Mouse (Mus musculus): Measurements from ENCODE around the gene Lsm2. TPM values are rescaled to one million over a fixed set of nuclear protein-coding genes. Genes with fewer than 3 reads are reported as not detected.

Gene Lsm2
- polyA plus RNA-seq (2012; rRNA removed) = 107 and 128 TPM in 2 replicates

GRCm38 (mm10) chr17:34981690-34982180, at the start of gene Lsm2:
Gene Lsm2 (plus strand): TSS chr17:34981862.

DNA sequence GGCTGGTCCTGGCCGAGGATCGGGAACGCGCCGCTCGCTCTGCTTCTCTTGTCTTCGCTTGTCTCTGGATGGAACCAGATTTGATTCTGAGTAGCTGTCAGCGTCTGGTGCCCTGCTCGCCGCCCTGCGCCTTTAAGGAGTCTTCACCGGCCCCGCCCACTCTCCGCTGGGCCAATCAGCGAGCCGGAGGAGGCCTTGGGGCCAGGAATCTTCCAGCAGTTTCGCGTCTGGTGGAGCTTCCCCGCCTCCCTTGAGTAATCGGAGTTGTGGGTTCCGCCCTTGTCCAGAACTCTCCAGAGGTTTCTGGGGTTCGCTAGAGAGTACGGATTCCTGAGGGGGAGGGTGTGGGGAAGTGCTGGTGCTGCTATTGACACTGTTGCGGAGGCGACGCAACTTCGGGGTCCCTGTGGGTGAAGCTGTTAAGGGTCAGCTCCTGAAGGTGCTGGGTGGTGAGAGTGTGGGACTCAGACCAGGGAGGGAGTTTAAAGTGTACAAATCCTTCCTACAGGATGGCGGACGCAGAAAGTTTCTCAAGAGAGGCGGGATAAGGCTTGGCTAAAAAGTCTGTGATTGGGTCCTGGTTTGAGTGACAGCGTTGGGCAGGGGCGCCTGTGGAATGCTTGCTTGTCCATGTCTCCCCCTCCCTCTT, 22.4 kb upstream of the Lsm2 start, which contains the start of gene Hspa1b:
Gene Hspa1b (minus strand): TSS at position 109 of the 649 bp plus-strand sequence.

DNA sequence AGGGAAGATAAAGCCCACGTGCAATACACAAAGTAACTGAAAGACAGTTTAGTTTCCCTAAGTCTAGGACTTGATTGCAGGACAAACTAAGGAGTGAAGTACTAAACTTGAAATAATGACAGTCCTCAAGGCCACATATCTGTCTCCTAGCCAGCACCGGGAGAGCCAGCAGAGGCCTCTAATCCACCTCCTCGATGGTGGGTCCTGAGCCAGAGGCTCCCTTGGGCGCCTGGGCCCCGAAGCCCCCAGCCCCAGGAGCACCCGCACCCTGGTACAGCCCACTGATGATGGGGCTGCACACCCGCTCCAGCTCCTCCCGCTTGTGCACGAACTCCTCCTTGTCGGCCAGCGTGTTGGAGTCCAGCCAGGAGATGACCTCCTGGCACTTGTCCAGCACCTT, 11.8 kb upstream of the Lsm2 start, which contains the start of gene Gm20481:
Gene Gm20481 (plus strand): TSS at position 91 of the 400 bp plus-strand sequence.

GRCm38 (mm10) chr17:34972069-34972749, 9.5 kb upstream of the Lsm2 start, which contains the start of the genes Hspa1a and Hspa1l:
Gene Hspa1a (minus strand): TSS chr17:34972156.
Gene Hspa1l (plus strand): TSS chr17:34972703.

GRCm38 (mm10) chr17:35000717-35001451, 19.2 kb downstream of the Lsm2 start, which contains the start of gene Vars:
Gene Vars (plus strand): TSS chr17:35000987.

DNA sequence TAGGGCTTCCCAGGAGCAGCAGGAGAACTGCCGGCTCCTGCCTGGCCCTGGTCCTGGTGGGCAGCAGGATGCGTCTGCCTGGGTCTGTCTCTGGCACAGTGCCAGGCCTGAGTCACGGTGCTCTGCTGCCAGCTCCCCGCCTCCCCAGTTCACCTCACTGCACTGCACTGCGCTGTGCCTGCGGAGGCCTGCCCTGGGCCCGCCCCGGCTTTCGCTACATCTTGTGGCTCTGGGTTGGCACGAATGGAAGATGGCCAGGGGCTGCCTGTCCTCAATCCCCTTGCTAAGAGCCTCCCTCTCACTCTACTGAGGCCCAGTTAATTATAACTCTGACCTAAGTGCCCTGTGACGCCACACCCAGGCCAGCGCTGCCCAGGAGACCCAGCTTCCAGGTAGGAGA, 34.7 kb downstream of the Lsm2 start, which contains the start of gene Vwa7:
Gene Vwa7 (plus strand): TSS at position 204 of the 400 bp plus-strand sequence.

GRCm38 (mm10) chr17:35027277-35028068, 45.8 kb downstream of the Lsm2 start, which contains the start of gene Sapcd1:
Gene Sapcd1 (minus strand): TSS chr17:35028016.

Other genes starting within 250 kb of the Lsm2 start
- gene C4b, start 238.0 kb upstream of the Lsm2 start, polyA plus RNA-seq (2012; rRNA removed) = 35.2 and 35.5 TPM in 2 replicates
- 1.5 and 2.7 TPM in 2 replicates for gene Cyp21a1, start 177.3 kb upstream of the Lsm2 start, polyA plus RNA-seq (2012; rRNA removed)
- 56.5 and 60.0 TPM in 2 replicates for gene Stk19, start 144.9 kb upstream of the Lsm2 start, polyA plus RNA-seq (2012; rRNA removed)
- 45.2 and 55.1 TPM in 2 replicates for gene Dxo, start 144.8 kb upstream of the Lsm2 start, polyA plus RNA-seq (2012; rRNA removed)
- 114 and 120 TPM in 2 replicates for gene Skiv2l, start 131.7 kb upstream of the Lsm2 start, polyA plus RNA-seq (2012; rRNA removed)
- 24.5 and 28.4 TPM in 2 replicates for gene Nelfe, start 131.5 kb upstream of the Lsm2 start, polyA plus RNA-seq (2012; rRNA removed)
- gene Cfb, start 119.3 kb upstream of the Lsm2 start, polyA plus RNA-seq (2012; rRNA removed) = 16.7 and 26.4 TPM in 2 replicates
- gene Zbtb12, start 102.4 kb upstream of the Lsm2 start, polyA plus RNA-seq (2012; rRNA removed) = 31.4 and 37.2 TPM in 2 replicates
- 0.06 TPM in 1 of 2 replicates, not detected in the other for gene Gm20547, start 99.8 kb upstream of the Lsm2 start, polyA plus RNA-seq (2012; rRNA removed)
- gene C2, start 83.6 kb upstream of the Lsm2 start, polyA plus RNA-seq (2012; rRNA removed) = 44.6 and 48.4 TPM in 2 replicates
- 397 and 463 TPM in 2 replicates for gene Ehmt2, start 83.4 kb upstream of the Lsm2 start, polyA plus RNA-seq (2012; rRNA removed)
- gene Slc44a4, start 67.4 kb upstream of the Lsm2 start, polyA plus RNA-seq (2012; rRNA removed) = 10.4 and 10.5 TPM in 2 replicates
- 41.7 and 43.1 TPM in 2 replicates for gene Neu1, start 50.6 kb upstream of the Lsm2 start, polyA plus RNA-seq (2012; rRNA removed)
- 132 and 153 TPM in 2 replicates for gene Hspa1b, start 22.6 kb upstream of the Lsm2 start, polyA plus RNA-seq (2012; rRNA removed)
- 1.1 TPM in 1 of 2 replicates, not detected in the other for gene Gm20481, start 11.9 kb upstream of the Lsm2 start, polyA plus RNA-seq (2012; rRNA removed)
- 71.2 and 74.4 TPM in 2 replicates for gene Hspa1a, start 9.7 kb upstream of the Lsm2 start, polyA plus RNA-seq (2012; rRNA removed)
- 0.28 and 0.47 TPM in 2 replicates for gene Hspa1l, start 9.2 kb upstream of the Lsm2 start, polyA plus RNA-seq (2012; rRNA removed)
- gene Vars, start 19.1 kb downstream of the Lsm2 start, polyA plus RNA-seq (2012; rRNA removed) = 349 and 387 TPM in 2 replicates
- gene Vwa7, start 34.7 kb downstream of the Lsm2 start, polyA plus RNA-seq (2012; rRNA removed) = 1.6 and 1.7 TPM in 2 replicates
- 2.2 and 3.1 TPM in 2 replicates for gene Sapcd1, start 46.2 kb downstream of the Lsm2 start, polyA plus RNA-seq (2012; rRNA removed)
- 2.8 and 3.2 TPM in 2 replicates for gene Msh5, start 64.9 kb downstream of the Lsm2 start, polyA plus RNA-seq (2012; rRNA removed)
- gene Clic1, start 68.1 kb downstream of the Lsm2 start, polyA plus RNA-seq (2012; rRNA removed) = 134 and 150 TPM in 2 replicates
- gene Ddah2, start 77.2 kb downstream of the Lsm2 start, polyA plus RNA-seq (2012; rRNA removed) = 113 and 116 TPM in 2 replicates
- not detected in 2 replicates for gene Ly6g6c, start 83.5 kb downstream of the Lsm2 start, polyA plus RNA-seq (2012; rRNA removed)
- gene Mpig6b, start 84.3 kb downstream of the Lsm2 start, polyA plus RNA-seq (2012; rRNA removed) = 0.25 and 0.36 TPM in 2 replicates
- gene Ly6g6e, start 95.0 kb downstream of the Lsm2 start, polyA plus RNA-seq (2012; rRNA removed) = 13.7 and 17.0 TPM in 2 replicates
- gene Ly6g6d, start 96.2 kb downstream of the Lsm2 start, polyA plus RNA-seq (2012; rRNA removed) = 7.4 and 8.5 TPM in 2 replicates
- not detected in 2 replicates for gene Ly6g6f, start 103.7 kb downstream of the Lsm2 start, polyA plus RNA-seq (2012; rRNA removed)
- gene Abhd16a, start 107.4 kb downstream of the Lsm2 start, polyA plus RNA-seq (2012; rRNA removed) = 223 and 260 TPM in 2 replicates
- not detected in 2 replicates for gene Ly6g5c, start 126.4 kb downstream of the Lsm2 start, polyA plus RNA-seq (2012; rRNA removed)
- 1.5 and 2.3 TPM in 2 replicates for gene Ly6g5b, start 133.6 kb downstream of the Lsm2 start, polyA plus RNA-seq (2012; rRNA removed)
- gene Gpank1, start 139.6 kb downstream of the Lsm2 start, polyA plus RNA-seq (2012; rRNA removed) = 17.4 and 20.2 TPM in 2 replicates
- gene Csnk2b, start 140.2 kb downstream of the Lsm2 start, polyA plus RNA-seq (2012; rRNA removed) = 246 and 449 TPM in 2 replicates
- 7.9 and 13.4 TPM in 2 replicates for gene D17H6S53E, start 144.5 kb downstream of the Lsm2 start, polyA plus RNA-seq (2012; rRNA removed)
- gene Apom, start 150.2 kb downstream of the Lsm2 start, polyA plus RNA-seq (2012; rRNA removed) = 0.16 and 0.37 TPM in 2 replicates
- 379 and 401 TPM in 2 replicates for gene Bag6, start 153.3 kb downstream of the Lsm2 start, polyA plus RNA-seq (2012; rRNA removed)
- gene Prrc2a, start 183.0 kb downstream of the Lsm2 start, polyA plus RNA-seq (2012; rRNA removed) = 592 and 637 TPM in 2 replicates
- 1.4 and 1.9 TPM in 2 replicates for gene Aif1, start 194.2 kb downstream of the Lsm2 start, polyA plus RNA-seq (2012; rRNA removed)
- gene Lst1, start 206.6 kb downstream of the Lsm2 start, polyA plus RNA-seq (2012; rRNA removed) = 15.6 and 19.9 TPM in 2 replicates
- gene Ltb, start 212.6 kb downstream of the Lsm2 start, polyA plus RNA-seq (2012; rRNA removed) = 4.6 and 6.7 TPM in 2 replicates
- gene Tnf, start 220.1 kb downstream of the Lsm2 start, polyA plus RNA-seq (2012; rRNA removed) = 0.62 and 0.77 TPM in 2 replicates
- gene Lta, start 223.5 kb downstream of the Lsm2 start, polyA plus RNA-seq (2012; rRNA removed) = 0.16 and 0.36 TPM in 2 replicates
- gene Gm16181, start 239.0 kb downstream of the Lsm2 start, polyA plus RNA-seq (2012; rRNA removed) = not detected in 2 replicates

Data from ovary, adult 2 months (tissue).